In genomic region chr10:81464405-81465264, GRCm38 (mm10) we compare ENCODE assay signal across 8 mouse cellular contexts. TPM values are rescaled to one million over a fixed set of nuclear protein-coding genes. Genes with fewer than 3 reads are reported as not detected.
DNase-seq lines count a peak whose midpoint lies in the region; ATAC-seq lines count a peak whose summit lies in the region.

No protein-coding gene starts in this region.

- WGBS in heart, embryonic 10.5 days, result 3% methylated on average over 33 of the region's 33 CpGs
- WGBS in embryonic facial prominence, embryonic 11.5 days, result 2% methylated on average over 33 of the region's 33 CpGs

- DNase-seq in heart, embryonic 10.5 days (ENCODE audit: low spot score), result peak; percentile 70
- DNase-seq in heart, adult 9 months (ENCODE audit: low spot score in 2 of 2), result no peak
- peak; percentile 38 for DNase-seq in T-cell, adult 2 months (ENCODE audit: low spot score)
- DNase-seq in embryonic facial prominence, embryonic 11.5 days (ENCODE audit: low spot score), result peak; percentile 56
- peak; percentile 25 to 47 for DNase-seq in heart, postnatal 10 days
- peak; percentile 55 to 74 for DNase-seq in kidney, postnatal 36 days
- DNase-seq in lung, postnatal 4 days, result peak; percentile 67 to 80
- DNase-seq in spleen, postnatal 14 days (ENCODE audit: low spot score in 2 of 2), result peak; percentile 14 to 31

- intact Hi-C loops in heart, postnatal 10 days (cut with DNase I), result no loop called here

- peaks cover 21% of the 10 kb centered on the region for H3K4me1 ChIP-seq in heart, embryonic 10.5 days
- no peaks in the 10 kb centered on the region; the same call in 1 of the 2 replicates for H3K4me1 ChIP-seq in embryonic facial prominence, embryonic 11.5 days (ENCODE audit: control insufficient read depth, insufficient read depth, low read length)

- peak; percentile 77 for ATAC-seq in embryonic facial prominence, embryonic 11.5 days (replicated peaks; ENCODE audit: insufficient number of reproducible peaks, low FRiP score, low TSS enrichment, low read depth)

- H3K4me2 ChIP-seq in embryonic facial prominence, embryonic 11.5 days (ENCODE audit: low read depth, low read length), result peak overlapping the region; percentile 65

- H3K9me3 ChIP-seq in heart, embryonic 10.5 days, result no peaks in the 10 kb centered on the region
- H3K9me3 ChIP-seq in embryonic facial prominence, embryonic 11.5 days (replicated peaks; ENCODE audit: control insufficient read depth, low read length), result no peaks in the 10 kb centered on the region

- 0 out of 2 replicates have a peak overlapping the region, but pooled peaks have one; percentile 37 for H3K27ac ChIP-seq in heart, embryonic 10.5 days
- no peak overlapping the region for H3K27ac ChIP-seq in embryonic facial prominence, embryonic 11.5 days (replicated peaks; ENCODE audit: low read depth, low read length)

- peak overlapping the region; percentile 7 for H3K9ac ChIP-seq in embryonic facial prominence, embryonic 11.5 days (replicated peaks; ENCODE audit: low read length)

- H3K36me3 ChIP-seq in heart, embryonic 10.5 days, result no peaks in the 10 kb centered on the region
- H3K36me3 ChIP-seq in embryonic facial prominence, embryonic 11.5 days (replicated peaks; ENCODE audit: control insufficient read depth, insufficient read depth, low read depth, low read length), result no peaks in the 10 kb centered on the region; the same call in 1 of the 2 replicates

- peak overlapping the region; percentile 56 for H3K4me3 ChIP-seq in heart, embryonic 10.5 days
- H3K4me3 ChIP-seq in embryonic facial prominence, embryonic 11.5 days (ENCODE audit: low read depth, low read length), result peak overlapping the region; percentile 25

- H3K27me3 ChIP-seq in heart, embryonic 10.5 days (ENCODE audit: insufficient read depth, poor library complexity, severe bottlenecking), result peaks cover 100% of the 10 kb centered on the region
- H3K27me3 ChIP-seq in embryonic facial prominence, embryonic 11.5 days (ENCODE audit: control insufficient read depth, insufficient read depth, low read length), result peaks cover 58% of the 10 kb centered on the region

RNA-seq across cellular contexts. Expression of gene Nfic, which starts 9.2 kb away (rescaled TPM):
- 23.0 and 24.3 TPM in 2 replicates for polyA plus RNA-seq in heart, embryonic 10.5 days (2016; fragmentation: Nextera tagmentation; extraction: Ambion mirVana)
- 13.1 and 16.1 TPM in 2 replicates for polyA plus RNA-seq in embryonic facial prominence, embryonic 11.5 days (2014; fragmentation: Nextera tagmentation; extraction: Ambion mirVana)
- total RNA-seq in heart, postnatal 10 days (2021), result 100 to 1,000 TPM; 139 to 163 TPM

RNA-seq across cellular contexts. Expression of gene Celf5, which starts 17.9 kb away (rescaled TPM):
- polyA plus RNA-seq in heart, embryonic 10.5 days (2016; fragmentation: Nextera tagmentation; extraction: Ambion mirVana), result 0.10 and 0.18 TPM in 2 replicates
- 2.5 and 2.7 TPM in 2 replicates for polyA plus RNA-seq in embryonic facial prominence, embryonic 11.5 days (2014; fragmentation: Nextera tagmentation; extraction: Ambion mirVana)
- under 1 TPM; 0.32 to 0.48 TPM for total RNA-seq in heart, postnatal 10 days (2021)

RNA-seq across cellular contexts. Expression of gene Ncln, which starts 31.6 kb away (rescaled TPM):
- 75.3 and 86.1 TPM in 2 replicates for polyA plus RNA-seq in heart, embryonic 10.5 days (2016; fragmentation: Nextera tagmentation; extraction: Ambion mirVana)
- polyA plus RNA-seq in embryonic facial prominence, embryonic 11.5 days (2014; fragmentation: Nextera tagmentation; extraction: Ambion mirVana), result 31.9 and 44.2 TPM in 2 replicates
- 10 to 100 TPM; 64.0 to 65.0 TPM for total RNA-seq in heart, postnatal 10 days (2021)

RNA-seq across cellular contexts. Expression of gene S1pr4, which starts 35.3 kb away (rescaled TPM):
- polyA plus RNA-seq in heart, embryonic 10.5 days (2016; fragmentation: Nextera tagmentation; extraction: Ambion mirVana), result 0.46 and 0.83 TPM in 2 replicates
- polyA plus RNA-seq in embryonic facial prominence, embryonic 11.5 days (2014; fragmentation: Nextera tagmentation; extraction: Ambion mirVana), result 0.20 and 0.31 TPM in 2 replicates
- under 1 TPM; 0.86 to 0.87 TPM for total RNA-seq in heart, postnatal 10 days (2021)

RNA-seq across cellular contexts. Expression of gene Gna15, which starts 59.4 kb away (rescaled TPM):
- polyA plus RNA-seq in heart, embryonic 10.5 days (2016; fragmentation: Nextera tagmentation; extraction: Ambion mirVana), result 2.8 and 4.8 TPM in 2 replicates
- 0.77 and 0.92 TPM in 2 replicates for polyA plus RNA-seq in embryonic facial prominence, embryonic 11.5 days (2014; fragmentation: Nextera tagmentation; extraction: Ambion mirVana)
- total RNA-seq in heart, postnatal 10 days (2021), result under 1 TPM; 0.60 to 0.74 TPM

Comparison
In these comparisons a context has a peak if more than half of its experiments do, and no peak if none do; other contexts are left out.
1. DNase-seq: peak in heart, embryonic 10.5 days (single experiment), T-cell, adult 2 months (single experiment), embryonic facial prominence, embryonic 11.5 days (single experiment), heart, postnatal 10 days (2 of 2), kidney, postnatal 36 days (2 of 2), lung, postnatal 4 days (2 of 2) and spleen, postnatal 14 days (2 of 2); none in heart, adult 9 months (0 of 2).